Mouse (Mus musculus) neural tube, postnatal 0 days (tissue): ENCODE measurements around the gene Scarf2. TPM values are rescaled to one million over a fixed set of nuclear protein-coding genes. Genes with fewer than 3 reads are reported as not detected.

ENCODE experiments used
- polyA plus RNA-seq: library from polyadenylated mRNA; unstranded; fragments of >200 nt; fragmentation: Nextera tagmentation; extraction: Ambion mirVana; gene quantifications from 2 replicates; pipeline ENCODE4 v1.2.1, GENCODE M21; 2015

Gene Scarf2
- polyA plus RNA-seq: 4.0 and 5.4 TPM in 2 replicates

GRCm38 (mm10) chr16:17796971-17797811, at the start of gene Scarf2:
Scarf2 (plus strand) TSS chr16:17797282.

GRCm38 (mm10) chr16:17759344-17759773, 37.7 kb upstream of the Scarf2 start, which contains the start of gene Klhl22:
Klhl22 (plus strand) TSS chr16:17759618.

GRCm38 (mm10) chr16:17832821-17833220, 35.7 kb downstream of the Scarf2 start, which contains the start of gene B830017H08Rik:
B830017H08Rik (plus strand) TSS chr16:17833121.

GRCm38 (mm10) chr16:17838051-17838450, 41.0 kb downstream of the Scarf2 start, which contains the start of gene Car15:
Car15 (minus strand) TSS chr16:17838364.

Other genes with a start within 250 kb of the Scarf2 start
- 2.1 and 2.5 TPM in 2 replicates for gene Lrrc74b, start 236.0 kb upstream of the Scarf2 start, polyA plus RNA-seq
- gene P2rx6, start 235.4 kb upstream of the Scarf2 start, polyA plus RNA-seq: 3.3 TPM in 2 replicates
- gene Slc7a4, start 214.1 kb upstream of the Scarf2 start, polyA plus RNA-seq: 55.4 and 58.7 TPM in 2 replicates
- gene Smpd4, start 177.9 kb upstream of the Scarf2 start, polyA plus RNA-seq: 16.9 and 20.5 TPM in 2 replicates
- 38.1 and 38.7 TPM in 2 replicates for gene Ccdc74a, start 150.8 kb upstream of the Scarf2 start, polyA plus RNA-seq
- gene Med15, start 64.4 kb upstream of the Scarf2 start, polyA plus RNA-seq: 31.0 and 35.2 TPM in 2 replicates
- 68.8 and 72.8 TPM in 2 replicates for gene Klhl22, start 37.7 kb upstream of the Scarf2 start, polyA plus RNA-seq
- 11.1 and 13.0 TPM in 2 replicates for gene B830017H08Rik, start 35.8 kb downstream of the Scarf2 start, polyA plus RNA-seq
- gene Car15, start 41.1 kb downstream of the Scarf2 start, polyA plus RNA-seq: 0.75 and 2.2 TPM in 2 replicates
- gene Gm20518, start 94.4 kb downstream of the Scarf2 start, polyA plus RNA-seq: 0.19 and 0.38 TPM in 2 replicates
- gene Tssk1, start 96.9 kb downstream of the Scarf2 start, polyA plus RNA-seq: 0.04 TPM in 1 of 2 replicates, not detected in the other
- 72.6 and 84.3 TPM in 2 replicates for gene Dgcr2, start 101.3 kb downstream of the Scarf2 start, polyA plus RNA-seq
- gene Tssk2, start 101.4 kb downstream of the Scarf2 start, polyA plus RNA-seq: not detected in 2 replicates
- 33.1 and 35.8 TPM in 2 replicates for gene Ess2, start 114.1 kb downstream of the Scarf2 start, polyA plus RNA-seq
- gene Gsc2, start 117.8 kb downstream of the Scarf2 start, polyA plus RNA-seq: 0.22 TPM in 1 of 2 replicates, not detected in the other
- gene Slc25a1, start 130.9 kb downstream of the Scarf2 start, polyA plus RNA-seq: 174 and 195 TPM in 2 replicates
- gene Vpreb2, start 183.1 kb downstream of the Scarf2 start, polyA plus RNA-seq: not detected in 2 replicates